Mouse (Mus musculus): ENCODE data around the gene Slc9a3r2.

GRCm38 (mm10) chr17:24687599-24687998 lies 37.5 kb upstream of the Slc9a3r2 start:
- TF ChIP-seq CTCF (conservative IDR thresholded peaks at IDR 0.05; ENCODE audit: low read length) (no peak), NANOG (IDR thresholded peaks at IDR 0.05; ENCODE audit: borderline replicate concordance, low read length) (no peak)

Measured in E14TG2a.4 (cell line).